Mouse (Mus musculus) heart, postnatal 0 days (tissue): ENCODE data around the gene Brd3os. TPM values are rescaled to one million over a fixed set of nuclear protein-coding genes. Genes with fewer than 3 reads are reported as not detected.

Source experiments
- ATAC-seq: fragments of 200-750 bp; cut with Nextera tagmentation; 2 replicates; pipeline ENCODE4 v1.8.0; 2017; ENCODE audit warnings: low read depth, moderate number of reproducible peaks, moderate library complexity; ENCODE audit not compliant: insufficient read depth
- DNase-seq: peaks from one replicate; pipeline ENCODE4 v3.0.0-alpha.2; 2016; ENCODE audit warnings: low spot score
- H3K27ac ChIP-seq: fragments of 300-500 bp; sonication (generic); 2 replicates; pipeline ENCODE4 v1.5.1; 2014; ENCODE audit warnings: low read depth, mild to moderate bottlenecking
- H3K27me3 ChIP-seq: fragments of 300-500 bp; sonication (generic); 2 replicates; pipeline ENCODE4 v1.6.1; 2014; ENCODE audit warnings: low read length, mixed read lengths; ENCODE audit not compliant: control insufficient read depth, insufficient read depth
- H3K36me3 ChIP-seq: fragments of 300-500 bp; sonication (generic); replicated peaks from 2 replicates; pipeline ENCODE4 v1.6.1; 2014; ENCODE audit warnings: low read length, mixed read lengths; ENCODE audit not compliant: control insufficient read depth, insufficient read depth
- H3K4me1 ChIP-seq: fragments of 300-500 bp; sonication (generic); 2 replicates; pipeline ENCODE4 v1.6.1; 2014; ENCODE audit warnings: antibody characterized with exemption; ENCODE audit not compliant: control insufficient read depth, insufficient read depth
- H3K4me2 ChIP-seq: fragments of 300-500 bp; sonication (generic); 2 replicates; pipeline ENCODE4 v1.6.1; 2014; ENCODE audit warnings: low read depth, mild to moderate bottlenecking, low read length, moderate library complexity
- H3K4me3 ChIP-seq: fragments of 300-500 bp; sonication (generic); 2 replicates; pipeline ENCODE4 v1.5.1; 2014; ENCODE audit warnings: low read depth, low read length
- H3K9ac ChIP-seq: fragments of 300-500 bp; sonication (generic); replicated peaks from 2 replicates; pipeline ENCODE4 v1.6.1; 2014; ENCODE audit warnings: low read depth, low read length, mixed read lengths
- H3K9me3 ChIP-seq: fragments of 300-500 bp; sonication (generic); replicated peaks from 2 replicates; pipeline ENCODE4 v1.6.1; 2016; ENCODE audit warnings: low read length; ENCODE audit not compliant: control insufficient read depth
- CTCF ChIP-seq: IDR thresholded peaks from 2 replicates; pipeline ENCODE4 v1.5.1; 2016; ENCODE audit warnings: antibody characterized with exemption, control low read depth, low read depth
- EP300 ChIP-seq: IDR thresholded peaks from 2 replicates; pipeline ENCODE4 v1.6.1; 2016; ENCODE audit warnings: antibody characterized with exemption, low read depth
- WGBS: fragments of 180-500 bp; shearing (Covaris S2); extraction: QIAGEN DNeasy Blood & Tissue Kit; methylation state at CpG from one replicate; pipeline ENCODE4 v1.1.7; 2014; 5-methylcytosine and 5-hydroxymethylcytosine counted together
- polyA plus RNA-seq: library from polyadenylated mRNA; unstranded; fragments of >200 nt; fragmentation: Nextera tagmentation; extraction: Ambion mirVana; gene quantifications from 2 replicates; pipeline ENCODE4 v1.2.1, GENCODE M21; 2015
- total RNA-seq: library from RNA; depleted of rRNA; stranded (reverse); fragments of >200 nt; gene quantifications from 2 replicates; pipeline ENCODE4 v1.2.3, GENCODE M21; 2014; ENCODE audit warnings: low replicate concordance

Gene Brd3os
- total and polyA plus RNA-seq, 2 experiments from 2014 or later: 0.11 to 1.9 TPM

DNA sequence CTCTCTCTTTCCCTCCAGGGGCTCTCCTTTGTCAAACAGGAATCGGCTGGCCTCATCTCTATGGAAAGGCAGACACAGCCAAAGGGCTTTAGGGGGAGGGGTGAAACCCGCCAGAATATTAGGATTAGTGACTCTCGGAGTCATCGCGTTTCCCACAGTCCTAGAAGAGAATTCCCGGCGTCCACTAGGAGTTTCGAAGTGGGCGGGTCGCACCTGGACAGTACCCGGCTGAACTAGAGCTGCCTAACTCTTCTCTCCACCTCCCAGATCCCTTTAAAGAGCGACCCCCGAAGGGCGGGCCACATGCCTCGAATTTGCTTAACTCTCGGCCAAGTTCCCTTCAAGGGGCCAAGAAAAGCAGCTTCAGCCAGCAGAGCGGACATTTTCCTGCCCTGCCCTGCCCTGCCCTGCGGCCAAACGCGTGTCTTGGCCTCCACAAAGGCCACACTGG, 16.9 kb upstream of the Brd3os start:
- Histone ChIP-seq H3K9ac (peak overlapping the region; percentile 73), H3K27ac (no peak overlapping the region), H3K36me3 (no peaks in the 10 kb centered on the region), H3K4me1 (peaks cover 18% of the 10 kb centered on the region), H3K4me2 (peak overlapping the region; percentile 99), H3K27me3 (no peaks in the 10 kb centered on the region), H3K9me3 (no peaks in the 10 kb centered on the region), H3K4me3 (peak overlapping the region; percentile 91)
- WGBS: 8% methylated on average over 20 of the region's 20 CpGs
- ATAC-seq (no peak), DNase-seq (no peak)
- TF ChIP-seq CTCF (no peak), EP300 (no peak)

DNA sequence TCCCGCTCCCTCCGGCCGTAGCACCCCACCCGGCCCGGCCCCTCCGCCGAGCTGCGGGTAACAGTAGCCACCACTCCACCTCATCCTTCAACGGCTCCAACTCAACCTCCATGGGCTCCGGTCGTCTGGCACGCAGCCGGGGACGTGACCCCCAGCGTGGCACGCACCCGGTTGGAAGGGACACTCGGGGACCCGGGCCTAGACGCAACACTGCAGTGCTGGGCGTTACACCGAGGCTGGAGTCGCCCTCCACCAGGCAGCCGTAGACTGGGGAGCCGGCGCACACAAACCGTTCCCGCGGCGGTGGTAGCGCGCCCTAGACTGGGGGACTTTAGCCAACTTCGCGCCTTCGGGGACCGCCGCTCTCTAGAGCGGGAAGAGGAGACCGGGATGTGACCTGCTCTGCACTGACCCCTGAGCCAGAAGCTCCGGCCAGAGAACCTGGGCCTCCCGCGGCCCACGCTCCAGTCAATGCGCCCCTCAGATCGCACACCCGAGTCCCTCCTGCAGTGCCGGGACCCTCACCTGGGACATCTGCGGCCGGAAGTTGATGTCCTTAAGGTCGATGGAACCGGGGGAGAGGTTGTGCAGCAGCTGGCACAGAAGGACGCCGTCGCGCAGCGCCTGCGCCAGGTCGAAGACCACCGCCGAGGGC, 16.2 kb upstream of the Brd3os start:
- Histone ChIP-seq H3K4me3 (peak overlapping the region; percentile 91), H3K27ac (peak overlapping the region; percentile 73), H3K4me2 (peak overlapping the region; percentile 99), H3K9me3 (no peaks in the 10 kb centered on the region), H3K27me3 (0 out of 2 replicates have a peak, but pooled peaks cover 3% of the 10 kb centered on the region), H3K36me3 (no peaks in the 10 kb centered on the region), H3K4me1 (peaks cover 17% of the 10 kb centered on the region), H3K9ac (peak overlapping the region; percentile 73)
- TF ChIP-seq EP300 (no peak), CTCF (no peak)
- WGBS: 2% methylated on average over 55 of the region's 60 CpGs
- DNase-seq (no peak), ATAC-seq (0 out of 2 replicates have a peak, but pooled peaks have one; percentile 2)

DNA sequence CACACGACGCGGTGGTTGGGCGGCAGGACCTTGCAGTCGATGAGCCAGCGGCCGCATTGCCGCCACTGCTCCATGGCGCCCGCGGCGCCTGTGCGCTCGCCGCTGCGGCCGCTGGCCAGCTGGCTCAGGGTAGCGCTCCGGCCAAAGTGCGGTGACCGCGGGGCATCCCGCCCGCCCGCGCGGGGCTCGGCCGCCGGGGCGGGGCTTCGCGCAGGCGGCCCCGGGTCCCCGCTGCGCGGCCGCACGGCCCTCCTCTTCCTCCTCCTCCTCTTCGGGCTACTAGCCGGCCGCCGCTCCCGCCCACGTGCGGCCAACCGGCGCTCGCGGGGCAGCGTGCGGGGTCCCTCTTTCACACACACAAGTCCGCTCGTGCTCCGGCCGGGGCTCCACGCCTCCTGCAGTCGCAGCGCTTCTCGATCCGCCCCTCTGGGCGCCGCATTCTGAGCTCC, 15.7 kb upstream of the Brd3os start:
- Histone ChIP-seq H3K4me1 (peaks cover 12% of the 10 kb centered on the region), H3K9me3 (no peaks in the 10 kb centered on the region), H3K4me2 (peak overlapping the region; percentile 99), H3K4me3 (peak overlapping the region; percentile 91), H3K36me3 (no peaks in the 10 kb centered on the region), H3K27me3 (0 out of 2 replicates have a peak, but pooled peaks cover 3% of the 10 kb centered on the region), H3K27ac (peak overlapping the region; percentile 73), H3K9ac (peak overlapping the region; percentile 73)
- 0% methylated on average over 39 of the region's 64 CpGs for WGBS
- DNase-seq (no peak), ATAC-seq (peak; percentile 47)
- no peak for TF ChIP-seq CTCF
- no peak for TF ChIP-seq EP300

DNA sequence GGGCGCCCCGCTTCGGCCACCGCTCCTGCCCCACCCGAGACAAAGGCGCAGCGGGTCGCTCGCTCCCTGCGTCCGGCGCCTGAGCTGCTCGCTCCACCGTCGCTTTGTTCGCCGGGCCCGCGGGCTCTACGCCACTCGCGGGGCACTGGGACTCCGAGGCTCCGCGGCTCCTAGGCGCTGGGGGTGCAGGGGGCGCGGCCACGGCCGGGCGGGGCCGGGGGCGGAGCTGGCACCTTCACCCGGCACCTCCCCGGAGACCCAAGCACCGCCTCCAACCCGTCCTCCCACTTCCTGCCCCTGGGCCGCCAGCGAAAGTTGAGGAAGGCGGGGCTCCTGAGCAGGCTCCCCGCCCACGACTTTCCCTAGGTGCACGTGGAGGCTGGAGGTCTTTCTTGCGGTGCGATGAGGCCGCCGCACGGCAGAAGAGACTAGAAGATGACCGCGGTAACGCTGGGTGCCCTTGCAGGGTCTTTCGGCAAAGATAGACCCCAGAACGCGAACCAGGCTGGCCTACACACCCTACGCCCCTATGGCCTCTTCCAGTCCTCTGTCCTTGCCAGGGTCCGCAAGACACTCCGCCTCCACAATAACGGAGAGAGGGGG, 15.2 kb upstream of the Brd3os start, which contains the start of gene Vav2:
TSS of gene Vav2 (minus strand) at position 179 of the 603 bp plus-strand sequence.
- 1% methylated on average over 52 of the region's 58 CpGs for WGBS
- Histone ChIP-seq H3K36me3 (no peaks in the 10 kb centered on the region), H3K4me1 (peaks cover 7% of the 10 kb centered on the region; the same call in 1 of the 2 replicates)

DNA sequence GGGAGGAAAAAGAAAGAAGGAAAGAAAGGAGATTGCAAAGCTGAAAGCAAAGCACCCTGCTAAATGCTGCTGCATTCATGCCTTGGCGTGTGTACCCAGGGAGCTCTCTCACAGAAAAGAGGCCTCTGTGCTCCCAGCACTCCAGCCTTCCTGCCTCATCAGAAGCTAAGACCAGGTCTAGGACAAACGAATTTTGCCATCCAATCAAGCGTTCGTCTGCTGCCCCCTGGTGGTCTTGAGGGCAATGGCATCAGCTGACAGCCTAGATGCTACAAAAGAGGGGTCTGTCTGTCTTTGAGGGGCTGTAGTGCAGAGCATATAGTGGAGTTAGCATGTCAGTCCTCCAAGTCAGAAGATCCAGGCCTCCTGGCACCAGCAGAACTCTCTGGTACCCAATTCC, 14.1 kb upstream of the Brd3os start:
- ATAC-seq (no peak), DNase-seq (peak; percentile 65)
- no peak overlapping the region for H3K4me2 ChIP-seq
- TF ChIP-seq EP300 (no peak), CTCF (peak; percentile 99)
- peaks cover 6% of the 10 kb centered on the region; the same call in 1 of the 2 replicates for H3K4me1 ChIP-seq
- no peak overlapping the region for H3K9ac ChIP-seq
- H3K27ac ChIP-seq: no peak overlapping the region
- H3K4me3 ChIP-seq: no peak overlapping the region
- 0 out of 2 replicates have a peak, but pooled peaks cover 3% of the 10 kb centered on the region for H3K27me3 ChIP-seq
- no peaks in the 10 kb centered on the region for H3K36me3 ChIP-seq
- 0% methylated on average over 4 of the region's 4 CpGs for WGBS
- H3K9me3 ChIP-seq: no peaks in the 10 kb centered on the region

More for the DNA sequence above, 15.2 kb upstream of the Brd3os start, which contains the start of gene Vav2:
- no peaks in the 10 kb centered on the region for H3K9me3 ChIP-seq
- H3K27me3 ChIP-seq: 0 out of 2 replicates have a peak, but pooled peaks cover 3% of the 10 kb centered on the region
- peak within 1 kb of the TSS; percentile 73 for H3K9ac ChIP-seq
- ATAC-seq (peak; percentile 95), DNase-seq (peak; percentile 91)
- H3K27ac ChIP-seq: peak within 1 kb of the TSS; percentile 73
- peak within 1 kb of the TSS; percentile 91 for H3K4me3 ChIP-seq
- H3K4me2 ChIP-seq: peak within 1 kb of the TSS; percentile 99
- TF ChIP-seq EP300 (no peak), CTCF (no peak)
